Mouse (Mus musculus) gastrocnemius, postnatal 36 days (tissue): ENCODE results near the gene A630001G21Rik. TPM values are rescaled to one million over a fixed set of nuclear protein-coding genes. Genes with fewer than 3 reads are reported as not detected.

Experiments
- DNase-seq, 2 experiments: peaks; one replicate each; pipeline ENCODE4 v3.0.0; 2022
- intact Hi-C: fragments of 180-260 bp; cut with DNase I; formaldehyde crosslinking; loops from one replicate; pipeline ENCODE4 v1.15.1; 2025
- total RNA-seq, 2 experiments: library from RNA; stranded (reverse); gene quantifications; 2 replicates each; pipeline ENCODE4 v1.2.3; 2021

The A630001G21Rik gene
- total RNA-seq, 2 experiments from 2014 or later, result 0.30 TPM; not detected in 1

DNA sequence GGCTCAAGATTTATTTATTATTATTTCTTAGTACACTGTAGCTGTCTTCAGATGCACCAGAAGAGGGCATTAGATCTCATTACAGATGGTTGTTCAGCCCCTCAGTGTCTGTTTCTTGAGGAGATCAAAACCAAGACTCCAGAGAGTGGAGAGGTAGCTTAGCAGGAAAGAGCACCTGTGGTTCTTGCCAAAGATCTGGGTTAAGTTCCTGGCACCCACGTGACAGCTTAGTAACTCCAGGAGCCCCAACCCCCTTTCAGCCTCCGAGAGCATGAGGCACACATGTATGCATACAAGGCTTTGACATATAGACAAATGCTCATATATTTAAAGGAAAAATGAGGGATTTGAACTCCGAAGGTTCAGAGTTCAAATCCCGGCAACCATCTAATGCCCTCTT is 39.4 kb downstream of the A630001G21Rik start:
- intact Hi-C loops, result loop anchor here (5.0 to 10.0 kb wide), 2 partner anchors 157 to 266 kb away; no protein-coding TSS in a partner anchor
- no peak for DNase-seq

DNA sequence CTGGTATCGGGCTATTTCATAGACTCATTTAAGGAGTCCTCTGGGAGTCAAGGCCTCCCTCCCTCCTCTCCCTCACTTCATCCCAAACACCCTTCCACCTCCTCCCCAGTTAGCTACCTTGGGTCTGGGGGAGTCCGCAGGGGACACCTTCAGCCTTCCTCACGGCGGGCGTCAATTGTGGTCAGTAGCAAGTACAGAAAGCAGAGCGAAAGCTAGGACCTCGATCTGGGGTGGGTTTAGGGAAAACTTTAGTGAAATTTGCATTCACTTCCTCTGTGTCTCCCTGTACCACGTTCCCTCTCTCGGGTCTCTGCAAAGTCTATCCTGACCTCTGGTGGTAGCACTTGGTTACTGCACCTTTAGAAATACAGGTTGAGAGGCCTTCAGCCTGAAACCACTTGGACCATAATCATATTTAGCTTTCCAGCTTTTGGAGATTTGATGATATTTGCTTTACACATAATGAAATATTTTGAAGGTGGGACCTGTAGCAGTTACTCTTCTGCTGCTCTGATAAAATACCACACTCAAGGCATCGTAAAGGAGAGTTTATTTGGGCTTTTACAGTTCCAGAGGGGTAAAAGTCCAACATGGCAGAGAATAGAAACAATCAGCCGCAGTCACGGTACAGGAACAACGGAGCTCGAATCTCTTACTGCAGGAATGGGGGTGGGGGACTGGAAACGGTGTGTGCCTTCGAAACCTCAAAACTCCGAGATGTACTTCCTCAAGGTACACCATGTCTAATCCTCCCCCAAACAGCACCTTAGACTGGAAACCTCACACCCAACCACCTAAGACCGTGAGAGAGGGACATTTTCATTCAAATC is 41.9 kb downstream of the A630001G21Rik start:
- intact Hi-C loops, result loop anchor here (5.0 to 10.0 kb wide), 2 partner anchors 154 to 268 kb away; no protein-coding TSS in a partner anchor

DNA sequence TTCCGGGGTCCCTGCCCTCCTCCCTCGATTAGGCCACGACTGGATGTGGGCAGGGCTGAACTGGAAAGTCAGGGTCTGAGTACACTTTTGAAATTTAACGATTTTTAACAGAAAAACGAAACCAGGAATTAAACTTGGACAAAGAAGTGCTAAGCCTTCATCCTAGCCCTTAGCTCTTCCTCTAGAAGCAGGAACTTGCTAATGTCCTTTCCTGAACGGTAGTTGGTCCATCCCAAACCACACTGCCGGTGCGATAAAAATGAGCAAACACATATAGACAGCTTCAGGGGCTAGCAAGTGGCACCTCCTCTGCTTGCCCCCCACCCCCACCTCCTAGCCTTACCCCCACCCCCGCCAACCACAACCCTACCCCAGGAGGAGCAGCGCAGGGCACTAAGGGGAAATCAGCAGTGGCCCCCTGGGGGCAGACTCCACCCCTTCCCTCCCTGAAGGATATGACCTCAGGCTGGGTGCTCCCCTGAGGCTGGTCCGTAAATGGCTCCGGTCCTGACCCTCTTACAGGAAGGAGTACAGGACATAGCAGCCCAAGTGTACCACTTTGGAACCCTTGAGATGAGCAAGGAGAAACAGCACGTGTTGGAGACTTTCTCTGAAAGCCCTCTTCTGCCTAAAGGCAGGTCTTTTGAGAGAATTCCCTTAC is 42.9 kb downstream of the A630001G21Rik start:
- DNase-seq, result peak; percentile 38 to 40
- intact Hi-C loops, result loop anchor here (5.0 to 10.0 kb wide), 2 partner anchors 153 to 269 kb away; no protein-coding TSS in a partner anchor

More for the DNA sequence above, 41.9 kb downstream of the A630001G21Rik start:
- DNase-seq, result peak in 1 of 2 experiments; percentile 50

DNA sequence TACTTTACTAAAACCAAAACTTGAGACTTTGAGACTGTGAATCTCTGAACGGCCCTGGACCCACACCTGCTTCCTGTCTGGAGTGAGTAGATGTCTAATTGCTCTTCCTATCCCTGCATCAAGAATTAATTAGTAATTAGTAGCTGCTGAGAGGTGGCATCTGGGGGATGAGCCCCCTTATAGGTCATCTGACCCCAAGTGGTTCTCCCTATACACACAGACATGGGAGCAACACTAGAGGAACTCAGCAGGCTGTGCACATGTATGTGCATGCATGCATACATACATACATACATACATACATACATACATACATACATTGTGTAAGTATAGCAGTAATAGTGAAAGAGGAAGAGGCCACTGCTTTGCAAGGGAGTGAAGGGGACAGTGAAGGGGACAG is 43.9 kb downstream of the A630001G21Rik start:
- no peak for DNase-seq
- intact Hi-C loops, result loop anchor here (10.0 kb wide), 1 partner anchor 270 kb away; no protein-coding TSS in a partner anchor

DNA sequence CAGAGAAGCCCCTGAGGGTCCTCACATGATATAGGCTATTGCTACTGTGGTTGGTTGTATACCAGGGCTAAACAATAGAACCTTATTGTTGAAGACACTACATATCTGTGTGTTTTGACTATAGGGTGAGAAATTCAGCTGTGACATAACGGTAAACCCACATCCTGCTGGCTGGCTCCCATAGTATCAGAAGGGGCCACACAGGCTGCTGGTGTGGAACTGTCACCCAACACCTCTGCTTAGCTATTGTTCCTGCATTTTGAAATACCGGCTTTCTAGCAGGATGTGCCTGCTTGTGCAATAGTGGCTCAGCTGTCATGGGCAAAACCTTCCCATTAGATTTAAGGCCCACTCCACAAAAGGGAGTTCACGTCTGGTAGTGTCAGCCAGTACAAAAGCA is 45.9 kb downstream of the A630001G21Rik start:
- intact Hi-C loops, result loop anchor here (10.0 kb wide), 1 partner anchor 272 kb away; no protein-coding TSS in a partner anchor
- DNase-seq, result no peak

DNA sequence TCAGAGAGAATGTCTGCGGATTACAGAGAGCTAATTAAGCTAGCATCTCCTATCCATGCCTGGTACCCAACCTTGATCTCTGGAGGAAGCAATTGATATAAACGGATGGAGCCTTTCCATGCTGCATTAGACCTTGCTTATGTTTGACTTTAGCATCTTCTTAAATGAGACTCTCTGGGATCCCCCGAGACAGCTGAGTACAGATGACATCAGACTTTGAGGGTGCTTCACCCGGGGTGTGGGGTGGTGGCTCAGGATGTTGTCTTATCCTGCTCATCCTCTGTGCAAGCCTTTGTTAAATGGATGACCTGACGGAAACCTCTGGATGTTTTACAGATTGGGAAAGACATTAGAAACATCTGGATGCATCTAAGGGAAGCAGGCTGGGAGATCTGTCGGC is 48.0 kb downstream of the A630001G21Rik start:
- DNase-seq, result no peak
- intact Hi-C loops, result loop anchor here (10.0 kb wide), 1 partner anchor 274 kb away; no protein-coding TSS in a partner anchor

DNA sequence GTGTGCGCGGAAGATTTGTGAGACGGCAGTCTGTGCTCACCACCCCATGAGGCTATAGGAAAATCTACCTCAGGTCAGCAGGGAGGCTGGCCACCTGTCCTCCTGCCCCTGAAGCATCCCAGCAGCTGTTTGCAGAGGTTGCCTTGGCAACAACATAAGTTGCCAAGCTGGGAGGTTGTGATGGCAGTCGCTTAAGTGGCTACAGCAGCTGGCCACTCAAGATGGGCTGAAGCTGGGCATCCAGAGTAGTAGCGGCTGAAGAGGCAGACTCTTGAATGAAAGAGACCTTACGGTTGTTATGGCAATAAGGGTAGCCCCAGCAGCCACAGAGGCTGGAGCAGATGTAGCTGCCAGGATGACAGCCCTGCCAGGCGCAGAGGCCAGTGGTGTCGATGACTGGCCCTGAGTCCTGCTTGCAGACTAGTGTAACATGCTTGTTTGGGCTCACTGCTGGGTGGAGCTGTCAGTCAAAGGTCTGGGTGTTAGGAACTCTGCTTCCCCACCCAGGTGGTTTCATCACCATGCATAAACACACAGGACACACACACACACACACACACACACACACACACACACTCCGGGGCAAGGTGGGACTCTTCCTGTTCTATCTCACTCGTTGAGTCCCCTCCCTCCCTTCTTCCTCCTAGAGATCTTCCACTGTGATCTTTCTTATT is 58.1 kb downstream of the A630001G21Rik start:
- intact Hi-C loops, result no loop called here
- DNase-seq, result no peak

DNA sequence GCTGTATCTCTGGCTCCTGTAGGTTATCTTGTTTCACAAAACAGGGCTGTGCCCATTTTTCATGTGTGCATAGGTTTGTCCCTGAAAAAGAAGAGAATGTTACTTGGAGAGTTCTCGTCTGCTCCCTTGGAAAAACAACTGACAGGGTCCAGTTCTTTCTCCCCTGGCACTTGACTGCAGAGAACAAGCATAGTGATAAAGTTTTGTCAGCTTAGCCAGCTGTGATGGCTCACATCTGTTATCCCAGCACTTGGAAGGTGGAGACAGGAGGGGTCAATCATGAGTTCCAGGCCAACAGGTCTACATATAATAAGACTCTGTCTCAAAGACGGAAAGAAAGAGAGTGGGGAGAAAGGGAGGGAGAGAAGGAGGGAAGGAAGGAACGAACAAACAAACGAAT is 59.4 kb downstream of the A630001G21Rik start:
- intact Hi-C loops, result no loop called here
- no peak for DNase-seq

DNA sequence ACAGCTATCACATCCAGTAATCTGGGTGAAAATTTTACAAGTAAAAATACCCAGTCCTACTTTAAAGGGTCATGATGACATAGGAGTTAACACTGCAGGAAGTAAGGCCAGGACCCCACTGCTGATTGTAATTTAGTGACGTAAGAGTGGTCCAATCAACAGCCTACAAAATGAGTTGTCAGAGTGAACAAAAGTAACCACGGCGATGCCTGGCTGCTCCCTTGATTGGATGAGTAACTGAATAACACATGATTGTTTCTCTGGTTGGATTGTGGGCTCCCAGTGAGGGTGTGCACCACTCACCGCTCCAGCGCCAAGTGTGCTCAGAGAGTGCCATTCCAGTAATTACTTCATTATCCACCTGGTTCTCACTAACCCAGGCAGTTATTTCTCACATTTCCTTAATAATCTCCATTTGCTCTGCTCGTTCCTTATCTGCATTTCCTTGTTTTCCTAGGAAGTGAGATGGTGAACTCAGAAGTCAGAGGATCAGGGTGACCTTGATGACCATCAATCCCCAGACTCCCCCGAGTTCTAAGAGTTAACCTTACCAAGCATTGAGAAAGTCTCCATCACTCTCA is 61.9 kb downstream of the A630001G21Rik start:
- intact Hi-C loops, result no loop called here

DNA sequence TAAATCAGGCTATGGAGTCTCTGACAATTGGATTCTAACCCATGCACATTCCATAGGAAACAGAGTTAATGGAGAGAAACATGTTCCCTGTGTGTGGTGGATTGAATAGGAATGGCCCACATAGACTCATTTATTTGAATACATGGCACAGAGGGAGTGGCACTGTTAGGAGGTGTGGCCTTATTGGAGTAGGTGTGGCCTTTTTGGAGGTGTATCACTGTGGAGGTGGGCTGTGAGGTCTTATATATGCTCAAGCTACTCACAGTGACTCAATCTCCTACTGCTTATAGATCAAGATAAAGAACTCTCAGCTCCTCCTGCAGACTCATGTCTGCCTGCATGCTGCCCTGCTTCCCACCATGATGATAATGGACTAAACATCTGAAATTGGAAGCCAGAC is 63.9 kb downstream of the A630001G21Rik start:
- DNase-seq, result no peak
- intact Hi-C loops, result no loop called here

More for the DNA sequence above, 61.9 kb downstream of the A630001G21Rik start:
- no peak for DNase-seq

DNA sequence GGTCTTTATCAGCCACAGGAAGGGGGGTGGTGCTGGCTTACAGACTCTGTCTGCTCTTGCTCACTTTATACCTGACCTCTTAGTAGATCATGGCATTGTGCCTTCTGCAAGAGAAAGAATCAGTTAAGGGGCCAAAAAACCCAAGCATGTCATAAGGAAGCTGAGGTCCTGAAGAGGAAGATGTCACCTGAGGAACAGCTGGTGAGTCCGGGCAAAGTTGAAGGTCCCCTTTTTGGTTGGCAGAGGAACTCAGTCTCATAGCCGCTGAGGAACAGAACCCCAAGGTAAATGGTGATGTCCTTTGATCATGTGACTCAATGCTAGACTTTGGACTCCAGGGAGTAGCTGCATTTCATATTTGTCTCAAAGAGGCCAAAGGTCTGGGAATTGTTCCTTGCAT is 71.7 kb downstream of the A630001G21Rik start:
- intact Hi-C loops, result no loop called here
- DNase-seq, result no peak

DNA sequence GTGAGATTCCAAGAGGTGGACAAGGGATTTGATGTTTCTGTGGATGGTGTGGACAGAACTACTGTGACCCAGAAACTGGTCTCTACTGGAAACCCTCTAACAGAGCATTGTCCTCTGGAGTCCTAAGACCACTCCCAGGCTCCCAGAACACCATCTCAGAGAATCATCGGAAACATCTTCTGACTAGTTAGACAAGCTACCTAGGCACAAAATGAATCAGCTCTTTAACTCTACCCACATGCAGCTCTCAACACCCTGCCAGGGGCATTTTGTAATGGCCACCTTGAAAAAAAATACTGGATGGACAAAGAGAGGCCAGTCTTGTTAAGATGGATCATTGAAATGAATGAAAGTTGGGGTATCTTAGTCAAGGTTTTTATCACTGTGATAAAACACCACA is 72.9 kb downstream of the A630001G21Rik start:
- DNase-seq, result no peak
- intact Hi-C loops, result no loop called here

DNA sequence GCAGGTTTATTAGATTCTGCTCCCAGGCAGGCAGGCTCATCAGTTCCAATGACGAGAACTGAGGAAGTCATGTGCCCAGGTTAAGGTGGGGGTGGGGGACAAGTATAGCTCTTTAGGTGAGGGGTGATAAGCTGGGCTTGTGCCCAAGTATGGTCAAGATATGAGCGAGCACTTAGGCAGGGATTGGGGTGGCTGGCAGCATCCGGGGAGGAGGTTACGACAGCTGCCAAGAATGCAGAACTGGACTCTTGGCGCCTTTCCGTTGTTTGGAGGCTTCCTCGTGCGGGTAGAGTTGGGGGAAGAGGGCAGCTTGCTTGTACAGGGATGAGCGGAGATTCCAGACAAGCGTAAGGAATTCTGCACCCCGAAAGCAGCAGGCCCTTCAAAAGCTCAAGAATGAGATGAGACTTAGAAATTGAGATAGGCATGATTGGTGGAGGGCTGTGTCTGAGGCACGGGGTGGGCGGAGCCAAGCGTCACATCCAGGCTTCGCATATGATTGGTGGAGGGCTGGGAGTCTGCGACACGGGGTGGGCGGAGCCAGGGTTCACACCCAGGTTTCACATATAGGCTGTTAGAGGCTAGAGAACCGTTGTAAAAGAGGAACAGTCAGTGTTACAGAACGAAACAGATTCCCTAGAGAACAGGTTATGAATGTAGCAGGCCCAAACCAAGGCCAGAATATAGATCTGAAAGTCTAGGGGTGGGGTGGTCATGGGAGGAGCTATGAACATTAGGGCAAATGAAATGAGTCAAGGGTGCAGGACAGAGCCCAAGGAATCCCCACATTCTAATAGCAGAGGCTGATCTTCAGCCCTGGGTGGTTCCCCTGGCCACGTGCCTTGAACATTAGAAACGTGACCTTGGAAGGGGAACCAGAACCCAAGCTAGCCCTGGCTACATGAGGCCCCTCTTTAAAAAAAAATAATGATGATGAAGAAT is 74.9 kb downstream of the A630001G21Rik start:
- intact Hi-C loops, result no loop called here
- DNase-seq, result peak; percentile 28 to 49

DNA sequence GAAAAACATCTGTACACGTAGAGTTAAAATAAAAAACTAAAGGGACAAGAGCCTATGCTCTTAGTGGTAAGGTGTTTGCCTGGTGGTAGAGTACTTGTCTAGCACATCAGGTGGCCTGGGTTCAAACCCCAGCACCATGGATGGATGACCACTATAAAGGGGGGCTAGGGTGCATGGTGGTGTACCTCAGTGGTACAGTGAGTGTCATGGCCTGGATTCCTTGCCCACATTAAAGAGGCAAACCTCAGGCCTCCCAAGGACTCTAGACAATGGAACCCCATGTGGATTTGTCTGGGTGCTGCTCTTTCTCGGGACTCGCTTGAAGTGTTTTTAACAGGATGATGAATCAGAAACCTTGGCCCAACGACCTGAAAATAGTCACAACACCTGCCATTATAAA is 75.9 kb downstream of the A630001G21Rik start:
- intact Hi-C loops, result no loop called here
- no peak for DNase-seq

DNA sequence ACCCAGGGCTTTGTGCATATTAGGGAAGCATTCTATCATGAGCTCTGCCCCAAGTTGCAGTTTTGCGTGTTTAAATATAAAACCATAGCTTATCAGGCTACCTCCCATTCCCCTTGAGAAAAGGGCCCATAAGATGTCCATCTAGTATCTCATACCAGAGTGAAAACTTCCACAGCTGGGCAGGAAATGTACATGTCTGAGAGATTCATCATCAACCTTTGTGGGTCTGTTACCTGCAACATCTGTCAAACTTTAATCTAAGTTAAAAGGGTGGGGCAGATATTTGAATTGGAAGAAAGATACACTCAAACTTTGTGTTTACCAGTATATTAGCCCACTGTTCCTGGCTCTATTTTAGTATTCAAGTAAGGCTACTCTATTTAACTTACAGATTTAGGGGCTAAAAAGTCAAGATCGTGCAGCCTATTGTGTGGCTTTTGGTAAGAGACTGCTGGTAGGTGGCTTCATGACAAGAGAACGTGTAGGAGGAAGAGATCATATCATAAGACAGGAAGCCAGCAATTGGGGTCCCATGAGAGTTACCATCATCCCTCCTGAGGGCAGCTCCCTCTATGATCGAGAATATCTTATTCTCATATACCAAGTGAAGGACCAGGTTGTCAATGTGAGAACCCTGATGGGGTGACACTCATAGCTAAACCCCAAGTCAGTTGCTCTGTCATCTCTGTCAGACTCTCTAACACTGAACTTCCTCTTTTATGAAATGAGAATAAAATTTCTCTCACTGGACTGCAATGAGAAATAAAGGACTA is 80.5 kb downstream of the A630001G21Rik start:
- intact Hi-C loops, result no loop called here
- no peak for DNase-seq

DNA sequence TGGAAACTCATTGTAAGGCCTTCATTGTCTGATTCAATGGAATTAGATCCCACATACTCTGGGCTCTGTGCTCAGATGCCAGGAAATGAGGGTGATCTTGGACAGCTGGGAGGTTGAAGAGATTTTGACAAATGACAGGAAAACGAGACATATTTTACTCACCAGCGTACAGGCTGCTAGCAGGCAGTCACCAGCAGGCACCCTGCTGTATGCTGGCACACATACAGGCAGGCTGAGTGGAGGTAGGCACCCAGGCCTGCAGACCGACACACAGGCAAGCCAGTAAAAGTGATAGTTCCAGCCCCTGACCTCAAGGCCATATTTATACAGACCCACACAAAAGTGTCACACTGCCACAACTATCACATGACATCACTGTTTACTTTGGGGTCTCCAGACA is 82.8 kb downstream of the A630001G21Rik start:
- intact Hi-C loops, result no loop called here
- DNase-seq, result no peak

DNA sequence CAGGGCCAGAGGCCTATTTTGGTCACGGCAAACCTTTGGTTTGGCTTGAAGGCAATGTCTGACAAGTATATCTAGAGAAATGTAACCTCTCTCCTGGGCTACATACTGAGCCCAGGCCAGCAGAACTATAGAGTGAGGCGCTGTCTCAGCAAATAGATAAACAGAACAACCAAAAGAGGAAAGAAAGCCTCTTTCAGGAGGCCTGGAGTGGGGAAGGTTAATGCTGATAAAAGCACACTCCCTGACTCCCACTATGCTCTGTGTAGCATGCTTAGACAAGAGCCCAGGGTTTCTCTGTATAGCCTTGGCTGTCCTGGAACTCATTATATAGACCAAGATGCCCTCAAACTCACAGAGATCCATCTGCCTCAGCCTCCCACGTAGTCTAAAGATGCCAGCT is 85.2 kb downstream of the A630001G21Rik start:
- intact Hi-C loops, result no loop called here
- DNase-seq, result no peak

DNA sequence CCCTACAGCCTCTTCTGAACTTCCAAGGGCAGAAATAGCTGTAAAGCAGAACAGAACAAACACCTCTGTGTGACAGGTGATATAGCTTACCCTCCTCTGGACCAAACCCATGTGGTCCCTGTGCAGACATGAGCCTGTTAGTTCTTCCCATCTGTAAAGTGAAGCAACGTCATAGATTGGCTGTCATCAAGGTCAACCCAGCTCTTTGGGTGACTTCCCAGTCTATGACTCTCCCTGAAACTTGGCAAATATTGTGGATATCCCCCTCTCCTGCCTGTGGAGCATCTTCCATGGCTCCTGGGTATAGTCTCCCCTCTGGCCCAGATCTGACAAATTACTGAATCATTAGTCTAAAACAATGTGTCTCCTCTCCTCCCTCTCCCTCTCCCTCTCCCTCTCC is 86.2 kb downstream of the A630001G21Rik start:
- intact Hi-C loops, result no loop called here
- DNase-seq, result no peak

DNA sequence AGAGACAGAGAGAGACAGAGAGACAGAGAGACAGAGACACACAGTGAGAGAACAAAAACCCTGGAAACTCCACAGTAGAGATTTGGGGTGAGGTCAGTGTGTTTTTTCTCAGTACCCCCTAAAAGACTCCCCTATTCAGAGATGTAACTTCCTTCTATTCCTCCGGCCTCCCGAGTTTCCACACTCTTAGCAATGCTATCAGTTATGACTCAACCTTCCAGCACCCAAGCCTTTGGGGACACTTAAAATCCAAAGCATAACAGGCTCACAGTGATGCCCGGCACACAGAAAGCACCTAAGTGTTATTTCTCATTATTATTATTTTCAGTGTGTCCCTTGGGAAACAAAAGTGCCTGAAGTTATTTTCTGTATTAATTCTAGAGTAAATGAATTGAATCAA is 87.9 kb downstream of the A630001G21Rik start:
- DNase-seq, result no peak

More for the DNA sequence above, 87.9 kb downstream of the A630001G21Rik start:
- intact Hi-C loops, result no loop called here
